Mouse (Mus musculus): Measurements from ENCODE around the gene Nol10. TPM values are rescaled to one million over a fixed set of nuclear protein-coding genes. Genes with fewer than 3 reads are reported as not detected.
"Not testable (repeated sequence)": the region's sequence is repeated elsewhere in the genome, so short reads cannot be mapped to it uniquely, and the experiment has no call there.

Nol10 gene
- polyA plus RNA-seq, 1 experiment from 2014 or later = 23.5 TPM

DNA sequence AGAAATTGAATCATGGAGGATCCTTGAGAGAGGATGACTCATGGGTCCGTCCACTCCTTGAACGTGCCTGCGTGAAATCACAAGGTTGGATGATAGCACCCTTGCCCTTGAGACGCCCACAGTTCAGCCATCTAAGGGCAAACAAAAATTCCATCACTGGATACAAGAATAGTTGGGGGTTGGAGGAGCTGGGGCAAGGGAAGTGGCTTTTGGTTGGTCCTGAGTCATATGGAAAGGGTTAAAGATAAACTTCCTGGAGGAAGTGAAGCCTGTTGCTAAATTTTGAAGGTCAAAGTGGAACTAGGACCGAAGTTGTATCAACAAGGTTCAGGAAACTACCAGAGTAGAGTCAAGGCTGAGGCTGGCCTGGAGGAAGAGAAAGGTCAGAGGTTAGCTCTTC, 106.8 kb downstream of the Nol10 start:
- no peak overlapping the region for H3K4me3 ChIP-seq (replicated peaks; ENCODE audit: low read length)
- H3K36me3 ChIP-seq (ENCODE audit: control insufficient read depth, insufficient read depth) = no peaks in the 10 kb centered on the region
- ATAC-seq = no peak
- 92% methylated on average over 5 of the region's 5 CpGs for WGBS
- no peaks in the 10 kb centered on the region for H3K4me1 ChIP-seq (replicated peaks; ENCODE audit: control insufficient read depth, insufficient read depth, low read length)
- no peak overlapping the region for H3K4me2 ChIP-seq (ENCODE audit: low read length)
- no peaks in the 10 kb centered on the region for H3K9me3 ChIP-seq (ENCODE audit: control insufficient read depth, low read length)
- H3K27me3 ChIP-seq (replicated peaks; ENCODE audit: control insufficient read depth, insufficient read depth, low read length) = no peaks in the 10 kb centered on the region
- H3K27ac ChIP-seq (ENCODE audit: low read length) = no peak overlapping the region
- H3K9ac ChIP-seq (replicated peaks; ENCODE audit: low read depth, low read length) = no peak overlapping the region

DNA sequence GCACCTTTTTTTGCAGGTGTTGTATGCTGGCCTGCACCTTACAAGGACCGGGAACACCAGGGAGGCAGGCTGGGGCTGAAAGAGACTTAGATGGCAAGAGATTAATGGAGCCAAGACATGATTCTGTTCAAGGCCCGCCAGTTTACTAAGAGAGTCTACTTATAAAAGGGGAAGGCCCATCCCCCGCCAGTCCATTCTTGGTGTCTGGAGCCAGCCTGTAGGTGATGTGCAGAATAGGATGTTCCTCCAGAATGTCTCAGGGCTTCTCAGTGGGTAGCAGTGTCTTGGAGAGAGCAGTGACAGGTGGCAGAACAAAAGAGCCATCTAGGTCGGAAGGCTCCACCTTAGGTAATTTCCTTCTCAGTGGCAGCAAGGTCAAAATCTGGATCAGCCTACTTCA, 111.0 kb downstream of the Nol10 start:
- not testable (repeated sequence) for H3K4me2 ChIP-seq (ENCODE audit: low read length); H3K4me3 ChIP-seq (replicated peaks; ENCODE audit: low read length); H3K9ac ChIP-seq (replicated peaks; ENCODE audit: low read depth, low read length); H3K36me3 ChIP-seq (ENCODE audit: control insufficient read depth, insufficient read depth); ATAC-seq; H3K9me3 ChIP-seq (ENCODE audit: control insufficient read depth, low read length); H3K4me1 ChIP-seq (replicated peaks; ENCODE audit: control insufficient read depth, insufficient read depth, low read length); H3K27ac ChIP-seq (ENCODE audit: low read length); H3K27me3 ChIP-seq (replicated peaks; ENCODE audit: control insufficient read depth, insufficient read depth, low read length)
- WGBS = 87% methylated on average over 4 of the region's 4 CpGs

DNA sequence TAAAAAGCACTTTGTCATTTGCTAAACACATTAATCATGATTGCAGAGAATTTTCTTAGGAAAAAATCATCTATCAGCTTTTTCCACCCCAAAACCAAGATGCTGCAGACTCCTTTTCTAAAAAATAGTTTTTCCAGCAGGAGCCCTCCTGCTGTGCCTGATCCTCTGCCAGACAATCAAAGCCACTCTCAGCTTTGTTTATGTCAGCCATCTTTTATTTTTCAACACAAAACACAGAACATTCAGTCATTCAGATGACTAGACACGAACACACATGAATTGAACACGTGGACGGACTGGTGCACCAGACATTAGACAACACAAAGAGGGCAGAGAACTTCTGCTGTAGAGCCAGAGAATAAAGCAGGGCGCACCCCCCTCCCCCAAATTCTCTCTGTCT, 115.4 kb downstream of the Nol10 start:
- H3K4me1 ChIP-seq (replicated peaks; ENCODE audit: control insufficient read depth, insufficient read depth, low read length) = no peaks in the 10 kb centered on the region
- ATAC-seq = no peak
- 19% methylated on average over 4 of the region's 4 CpGs for WGBS

DNA sequence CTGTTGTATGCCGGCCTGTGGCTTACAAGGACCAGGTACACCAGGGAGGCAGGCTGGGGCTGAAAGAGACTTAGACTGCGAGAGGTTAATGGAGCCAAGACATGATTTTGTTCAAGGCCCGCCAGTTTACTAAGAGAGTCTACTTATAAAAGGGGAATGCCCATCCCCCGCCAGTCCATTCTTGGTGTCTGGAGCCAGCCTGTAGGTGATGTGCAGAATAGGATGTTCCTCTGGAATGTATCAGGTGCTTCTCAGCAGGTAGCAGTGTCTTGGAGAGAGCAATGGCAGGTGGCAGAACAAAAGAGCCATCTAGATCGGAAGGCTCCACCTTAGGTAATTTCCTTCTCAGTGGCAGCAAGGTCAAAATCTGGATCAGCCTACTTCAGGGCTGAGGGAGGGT, 116.3 kb downstream of the Nol10 start:
- H3K9ac ChIP-seq (replicated peaks; ENCODE audit: low read depth, low read length); ATAC-seq; H3K4me2 ChIP-seq (ENCODE audit: low read length); H3K27ac ChIP-seq (ENCODE audit: low read length); H3K36me3 ChIP-seq (ENCODE audit: control insufficient read depth, insufficient read depth); H3K9me3 ChIP-seq (ENCODE audit: control insufficient read depth, low read length); H3K4me3 ChIP-seq (replicated peaks; ENCODE audit: low read length); H3K4me1 ChIP-seq (replicated peaks; ENCODE audit: control insufficient read depth, insufficient read depth, low read length); H3K27me3 ChIP-seq (replicated peaks; ENCODE audit: control insufficient read depth, insufficient read depth, low read length): not testable (repeated sequence)
- 86% methylated on average over 5 of the region's 5 CpGs for WGBS

More for the DNA sequence above, 115.4 kb downstream of the Nol10 start:
- no peak overlapping the region for H3K9ac ChIP-seq (replicated peaks; ENCODE audit: low read depth, low read length)
- no peak overlapping the region for H3K4me3 ChIP-seq (replicated peaks; ENCODE audit: low read length)
- H3K27me3 ChIP-seq (replicated peaks; ENCODE audit: control insufficient read depth, insufficient read depth, low read length) = no peaks in the 10 kb centered on the region
- no peak overlapping the region for H3K27ac ChIP-seq (ENCODE audit: low read length)
- no peaks in the 10 kb centered on the region for H3K9me3 ChIP-seq (ENCODE audit: control insufficient read depth, low read length)
- no peaks in the 10 kb centered on the region for H3K36me3 ChIP-seq (ENCODE audit: control insufficient read depth, insufficient read depth)
- no peak overlapping the region for H3K4me2 ChIP-seq (ENCODE audit: low read length)

DNA sequence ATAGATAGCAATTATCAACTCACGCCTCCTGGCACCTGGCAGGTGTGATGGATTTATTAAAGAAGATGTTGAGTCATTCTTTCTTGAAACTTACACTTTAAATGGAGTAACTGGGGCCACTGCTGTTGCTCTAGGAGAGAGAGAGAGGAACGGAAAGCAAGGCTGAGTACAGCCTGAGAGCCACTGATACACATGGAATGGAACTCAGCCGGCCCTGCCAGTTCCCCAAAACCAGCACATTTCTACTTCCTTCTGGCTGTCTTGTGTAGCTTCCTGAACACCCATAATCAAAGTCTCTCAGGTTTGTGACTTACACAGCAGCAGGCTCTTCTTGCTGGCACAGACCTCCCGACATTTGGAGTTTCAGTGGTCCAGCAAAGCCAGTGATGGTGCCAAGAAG, 118.5 kb downstream of the Nol10 start:
- Histone ChIP-seq H3K4me1 (replicated peaks; ENCODE audit: control insufficient read depth, insufficient read depth, low read length) (no peaks in the 10 kb centered on the region), H3K27ac (ENCODE audit: low read length) (no peak overlapping the region), H3K27me3 (replicated peaks; ENCODE audit: control insufficient read depth, insufficient read depth, low read length) (no peaks in the 10 kb centered on the region), H3K36me3 (ENCODE audit: control insufficient read depth, insufficient read depth) (no peaks in the 10 kb centered on the region), H3K4me3 (replicated peaks; ENCODE audit: low read length) (no peak overlapping the region), H3K4me2 (ENCODE audit: low read length) (no peak overlapping the region), H3K9me3 (ENCODE audit: control insufficient read depth, low read length) (no peaks in the 10 kb centered on the region), H3K9ac (replicated peaks; ENCODE audit: low read depth, low read length) (no peak overlapping the region)
- no peak for ATAC-seq
- WGBS = 88% methylated on average over 4 of the region's 4 CpGs

DNA sequence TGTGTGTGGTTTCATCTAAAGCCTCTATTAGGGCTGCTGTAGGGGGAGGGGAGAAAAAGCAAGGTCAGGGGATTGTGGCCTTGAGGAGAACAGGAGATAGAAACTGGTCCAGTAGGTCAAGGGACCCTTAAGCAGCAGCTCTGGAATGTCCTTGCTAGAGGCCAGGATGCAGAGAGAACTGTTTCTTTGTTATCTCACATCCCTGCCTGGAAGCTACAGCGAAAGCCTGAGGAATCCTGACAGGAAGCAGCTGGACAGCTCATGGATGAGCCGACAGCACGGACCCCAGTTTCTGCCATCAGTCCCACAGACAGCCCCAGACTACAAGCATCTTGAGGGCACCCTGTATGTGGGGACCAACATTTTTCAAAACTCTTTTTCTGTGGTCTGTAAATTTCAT, 120.1 kb downstream of the Nol10 start:
- Histone ChIP-seq H3K27ac (ENCODE audit: low read length) (no peak overlapping the region), H3K27me3 (replicated peaks; ENCODE audit: control insufficient read depth, insufficient read depth, low read length) (no peaks in the 10 kb centered on the region), H3K9ac (replicated peaks; ENCODE audit: low read depth, low read length) (no peak overlapping the region), H3K4me3 (replicated peaks; ENCODE audit: low read length) (no peak overlapping the region), H3K9me3 (ENCODE audit: control insufficient read depth, low read length) (no peaks in the 10 kb centered on the region), H3K36me3 (ENCODE audit: control insufficient read depth, insufficient read depth) (no peaks in the 10 kb centered on the region), H3K4me1 (replicated peaks; ENCODE audit: control insufficient read depth, insufficient read depth, low read length) (no peaks in the 10 kb centered on the region), H3K4me2 (ENCODE audit: low read length) (no peak overlapping the region)
- ATAC-seq = no peak
- 81% methylated on average over 3 of the region's 3 CpGs for WGBS

DNA sequence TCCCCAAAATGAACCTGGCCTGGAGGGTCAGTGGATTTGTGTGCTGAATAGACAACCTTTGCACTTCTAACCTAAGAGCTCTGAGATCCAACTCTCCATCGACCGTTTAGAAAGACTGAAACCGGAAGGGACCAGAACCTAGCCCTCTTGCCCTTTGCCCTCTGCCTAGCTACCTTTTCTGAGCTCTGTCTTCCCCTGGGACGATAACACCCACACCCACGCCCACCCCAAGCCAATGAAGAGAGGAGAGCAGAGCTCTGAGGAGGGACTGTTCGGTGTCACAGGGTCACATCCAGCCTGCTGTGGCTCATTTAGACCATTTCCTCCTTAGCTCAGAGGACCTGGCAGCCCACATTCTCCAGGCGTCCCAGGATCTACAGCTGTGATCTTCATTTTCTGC, 121.6 kb downstream of the Nol10 start:
- Histone ChIP-seq H3K9me3 (ENCODE audit: control insufficient read depth, low read length) (no peaks in the 10 kb centered on the region), H3K9ac (replicated peaks; ENCODE audit: low read depth, low read length) (no peak overlapping the region), H3K4me2 (ENCODE audit: low read length) (no peak overlapping the region), H3K27ac (ENCODE audit: low read length) (no peak overlapping the region), H3K4me3 (replicated peaks; ENCODE audit: low read length) (no peak overlapping the region), H3K36me3 (ENCODE audit: control insufficient read depth, insufficient read depth) (no peaks in the 10 kb centered on the region), H3K4me1 (replicated peaks; ENCODE audit: control insufficient read depth, insufficient read depth, low read length) (no peaks in the 10 kb centered on the region), H3K27me3 (replicated peaks; ENCODE audit: control insufficient read depth, insufficient read depth, low read length) (no peaks in the 10 kb centered on the region)
- 89% methylated on average over 7 of the region's 7 CpGs for WGBS
- no peak for ATAC-seq

DNA sequence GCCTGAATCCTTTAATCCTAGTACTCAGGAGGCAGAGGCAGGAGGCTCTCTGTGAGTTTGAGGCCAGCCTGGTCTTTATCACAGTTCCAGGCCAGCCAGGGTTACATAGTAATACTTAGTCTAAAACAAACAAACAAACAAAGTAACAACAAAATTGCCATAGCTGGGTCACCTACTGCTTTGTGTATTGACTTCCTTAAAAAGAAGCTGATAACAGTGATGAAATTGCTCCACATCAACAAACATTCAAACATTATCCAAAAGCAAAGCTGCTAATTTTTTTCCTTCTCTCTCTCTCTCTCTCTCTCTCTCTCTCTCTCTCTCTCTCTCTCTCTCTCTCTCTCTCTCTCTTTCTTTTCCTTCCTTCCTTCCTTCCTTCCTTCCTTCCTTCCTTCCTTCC, 122.3 kb downstream of the Nol10 start:
- not testable (repeated sequence) for H3K27me3 ChIP-seq (replicated peaks; ENCODE audit: control insufficient read depth, insufficient read depth, low read length); H3K4me1 ChIP-seq (replicated peaks; ENCODE audit: control insufficient read depth, insufficient read depth, low read length); H3K9ac ChIP-seq (replicated peaks; ENCODE audit: low read depth, low read length); H3K4me3 ChIP-seq (replicated peaks; ENCODE audit: low read length); ATAC-seq; H3K4me2 ChIP-seq (ENCODE audit: low read length); H3K9me3 ChIP-seq (ENCODE audit: control insufficient read depth, low read length); H3K27ac ChIP-seq (ENCODE audit: low read length); H3K36me3 ChIP-seq (ENCODE audit: control insufficient read depth, insufficient read depth)

DNA sequence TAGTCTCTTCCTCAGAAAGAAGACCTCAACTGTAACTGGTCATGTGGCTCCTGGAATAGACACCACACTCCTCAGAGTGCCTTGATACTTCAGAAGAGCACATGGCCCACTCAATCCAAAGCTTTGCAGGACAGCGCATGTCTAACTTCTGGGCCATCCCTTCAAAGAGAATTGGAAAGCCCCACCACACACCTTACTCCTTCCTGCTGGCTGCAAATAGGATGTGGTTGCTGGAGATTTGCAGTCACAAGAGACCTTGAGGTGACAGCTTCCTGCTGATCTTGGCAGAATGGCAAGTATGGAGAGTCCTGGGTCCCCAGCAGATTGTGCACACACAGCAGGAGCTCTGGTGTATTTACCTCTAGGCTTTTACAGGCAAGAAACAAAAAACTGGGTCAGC, 123.1 kb downstream of the Nol10 start:
- Histone ChIP-seq H3K27ac (ENCODE audit: low read length) (no peak overlapping the region), H3K9me3 (ENCODE audit: control insufficient read depth, low read length) (no peaks in the 10 kb centered on the region), H3K4me1 (replicated peaks; ENCODE audit: control insufficient read depth, insufficient read depth, low read length) (no peaks in the 10 kb centered on the region), H3K27me3 (replicated peaks; ENCODE audit: control insufficient read depth, insufficient read depth, low read length) (no peaks in the 10 kb centered on the region), H3K4me2 (ENCODE audit: low read length) (no peak overlapping the region), H3K4me3 (replicated peaks; ENCODE audit: low read length) (no peak overlapping the region), H3K9ac (replicated peaks; ENCODE audit: low read depth, low read length) (no peak overlapping the region), H3K36me3 (ENCODE audit: control insufficient read depth, insufficient read depth) (no peaks in the 10 kb centered on the region)
- ATAC-seq = no peak
- 97% methylated on average over 1 of the region's 1 CpGs for WGBS

DNA sequence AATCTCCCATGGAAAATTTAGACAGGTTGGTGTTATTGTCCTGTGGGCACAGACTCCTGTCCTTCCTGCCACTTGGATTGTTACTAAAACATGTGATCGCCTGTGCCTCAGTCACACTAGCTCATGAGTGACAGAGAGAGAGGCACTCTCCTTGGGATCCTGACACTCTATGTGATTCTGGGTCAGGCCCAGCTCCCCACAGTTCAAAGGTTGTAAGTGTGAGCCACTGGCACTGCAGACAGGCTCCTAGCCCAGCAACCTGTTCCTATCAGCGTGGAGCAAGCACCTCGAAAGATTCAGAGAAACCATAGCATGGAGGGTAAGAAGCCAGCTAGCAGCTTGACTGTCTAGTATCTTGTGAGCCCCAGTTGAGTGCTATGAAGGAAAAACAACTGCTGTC, 124.9 kb downstream of the Nol10 start:
- no peaks in the 10 kb centered on the region for H3K27me3 ChIP-seq (replicated peaks; ENCODE audit: control insufficient read depth, insufficient read depth, low read length)
- H3K27ac ChIP-seq (ENCODE audit: low read length) = no peak overlapping the region
- no peaks in the 10 kb centered on the region for H3K36me3 ChIP-seq (ENCODE audit: control insufficient read depth, insufficient read depth)
- H3K9me3 ChIP-seq (ENCODE audit: control insufficient read depth, low read length) = no peaks in the 10 kb centered on the region
- no peak overlapping the region for H3K4me2 ChIP-seq (ENCODE audit: low read length)
- H3K9ac ChIP-seq (replicated peaks; ENCODE audit: low read depth, low read length) = no peak overlapping the region
- ATAC-seq = no peak
- no peak overlapping the region for H3K4me3 ChIP-seq (replicated peaks; ENCODE audit: low read length)
- no peaks in the 10 kb centered on the region for H3K4me1 ChIP-seq (replicated peaks; ENCODE audit: control insufficient read depth, insufficient read depth, low read length)
- 95% methylated on average over 3 of the region's 3 CpGs for WGBS

Measured in forebrain, embryonic 16.5 days (tissue).